Mouse (Mus musculus): ENCODE results near the gene Kpna1. TPM values are rescaled to one million over a fixed set of nuclear protein-coding genes. Genes with fewer than 3 reads are reported as not detected.
"Not testable (repeated sequence)": the region's sequence is repeated elsewhere in the genome, so short reads cannot be mapped to it uniquely, and the experiment has no call there.

Kpna1 gene
- polyA plus RNA-seq, 1 experiment from 2014 or later = 19.5 TPM

GRCm38 (mm10) chr16:36008396-36008795, 29.8 kb downstream of the Kpna1 start:
- ATAC-seq (ENCODE audit: low FRiP score, low TSS enrichment) (no peak), DNase-seq (ENCODE audit: low spot score) (no peak)
- no peak overlapping the region for H3K27ac ChIP-seq (replicated peaks)
- no peak overlapping the region for H3K9ac ChIP-seq (ENCODE audit: low read length)
- 0 out of 2 replicates have a peak, but pooled peaks cover 2% of the 10 kb centered on the region for H3K36me3 ChIP-seq (ENCODE audit: control insufficient read depth, insufficient read depth, low read length)
- WGBS = 86% methylated on average over 3 of the region's 3 CpGs
- H3K4me3 ChIP-seq (ENCODE audit: low read depth, low read length) = no peak overlapping the region
- TF ChIP-seq CTCF (IDR thresholded peaks at IDR 0.05; ENCODE audit: low read depth) = no peak
- TF ChIP-seq EP300 (optimal IDR thresholded peaks at IDR 0.05) = no peak
- H3K27me3 ChIP-seq (ENCODE audit: control insufficient read depth, insufficient read depth, low read length) = no peaks in the 10 kb centered on the region
- no peak overlapping the region for H3K4me2 ChIP-seq (replicated peaks; ENCODE audit: low read depth)
- H3K4me1 ChIP-seq (replicated peaks; ENCODE audit: control insufficient read depth, insufficient read depth) = no peaks in the 10 kb centered on the region
- H3K9me3 ChIP-seq (ENCODE audit: control insufficient read depth, low read length) = no peaks in the 10 kb centered on the region

- no peaks in the 10 kb centered on the region for H3K9me3 ChIP-seq (ENCODE audit: control insufficient read depth, low read length)
- 97% methylated on average over 1 of the region's 1 CpGs for WGBS
- H3K27ac ChIP-seq (replicated peaks) = no peak overlapping the region
- no peak overlapping the region for H3K4me3 ChIP-seq (ENCODE audit: low read depth, low read length)
- no peaks in the 10 kb centered on the region for H3K4me1 ChIP-seq (replicated peaks; ENCODE audit: control insufficient read depth, insufficient read depth)
- no peak overlapping the region for H3K4me2 ChIP-seq (replicated peaks; ENCODE audit: low read depth)
- no peak for ATAC-seq (ENCODE audit: low FRiP score, low TSS enrichment)
- H3K36me3 ChIP-seq (ENCODE audit: control insufficient read depth, insufficient read depth, low read length) = peaks cover 7% of the 10 kb centered on the region; the same call in 1 of the 2 replicates
- TF ChIP-seq CTCF (IDR thresholded peaks at IDR 0.05; ENCODE audit: low read depth) = no peak
- TF ChIP-seq EP300 (optimal IDR thresholded peaks at IDR 0.05) = no peak
- no peak for DNase-seq (ENCODE audit: low spot score)
- H3K9ac ChIP-seq (ENCODE audit: low read length) = no peak overlapping the region
- H3K27me3 ChIP-seq (ENCODE audit: control insufficient read depth, insufficient read depth, low read length) = no peaks in the 10 kb centered on the region
Measured at GRCm38 (mm10) chr16:36016335-36016734, 37.8 kb downstream of the Kpna1 start.

- WGBS = 93% methylated on average over 1 of the region's 2 CpGs
- H3K27me3 ChIP-seq (ENCODE audit: control insufficient read depth, insufficient read depth, low read length); H3K9me3 ChIP-seq (ENCODE audit: control insufficient read depth, low read length); ATAC-seq (ENCODE audit: low FRiP score, low TSS enrichment); H3K4me3 ChIP-seq (ENCODE audit: low read depth, low read length); DNase-seq (ENCODE audit: low spot score); H3K4me1 ChIP-seq (replicated peaks; ENCODE audit: control insufficient read depth, insufficient read depth); H3K27ac ChIP-seq (replicated peaks); H3K4me2 ChIP-seq (replicated peaks; ENCODE audit: low read depth); H3K9ac ChIP-seq (ENCODE audit: low read length): not testable (repeated sequence)
- peaks cover 16% of the 10 kb centered on the region for H3K36me3 ChIP-seq (ENCODE audit: control insufficient read depth, insufficient read depth, low read length)
Measured at GRCm38 (mm10) chr16:36028120-36028519, 49.6 kb downstream of the Kpna1 start.

- H3K4me3 ChIP-seq (ENCODE audit: low read depth, low read length) = peak within 1 kb of the TSS; percentile 62
- peak within 1 kb of the TSS; percentile 87 for H3K27ac ChIP-seq (replicated peaks)
- H3K4me1 ChIP-seq (replicated peaks; ENCODE audit: control insufficient read depth, insufficient read depth) = peaks cover 3% of the 10 kb centered on the region; the same call in 1 of the 2 replicates
- H3K36me3 ChIP-seq (ENCODE audit: control insufficient read depth, insufficient read depth, low read length) = peaks cover 10% of the 10 kb centered on the region
- no peaks in the 10 kb centered on the region for H3K27me3 ChIP-seq (ENCODE audit: control insufficient read depth, insufficient read depth, low read length)
- ATAC-seq (ENCODE audit: low FRiP score, low TSS enrichment) (peak; percentile 98), DNase-seq (ENCODE audit: low spot score) (peak; percentile 92)
- peak within 1 kb of the TSS; percentile 77 for H3K9ac ChIP-seq (ENCODE audit: low read length)
- WGBS = 2% methylated on average over 39 of the region's 39 CpGs
- TF ChIP-seq EP300 (optimal IDR thresholded peaks at IDR 0.05) (no peak), CTCF (IDR thresholded peaks at IDR 0.05; ENCODE audit: low read depth) (0 out of 2 replicates have a peak, but pooled peaks have one; percentile 16)
- no peaks in the 10 kb centered on the region for H3K9me3 ChIP-seq (ENCODE audit: control insufficient read depth, low read length)
- peak within 1 kb of the TSS; percentile 74 for H3K4me2 ChIP-seq (replicated peaks; ENCODE audit: low read depth)
Measured at GRCm38 (mm10) chr16:36040640-36041624, 62.4 kb downstream of the Kpna1 start, which contains the start of gene Wdr5b. TSS of gene Wdr5b (plus strand) at chr16:36041190.

GRCm38 (mm10) chr16:36041625-36042020, 63.1 kb downstream of the Kpna1 start:
- 20% methylated on average over 11 of the region's 11 CpGs for WGBS
- H3K27ac ChIP-seq (replicated peaks) = peak overlapping the region; percentile 87
- ATAC-seq (ENCODE audit: low FRiP score, low TSS enrichment) (no peak), DNase-seq (ENCODE audit: low spot score) (no peak)
- H3K27me3 ChIP-seq (ENCODE audit: control insufficient read depth, insufficient read depth, low read length) = no peaks in the 10 kb centered on the region
- peak overlapping the region; percentile 62 for H3K4me3 ChIP-seq (ENCODE audit: low read depth, low read length)
- peak overlapping the region; percentile 77 for H3K9ac ChIP-seq (ENCODE audit: low read length)
- TF ChIP-seq CTCF (IDR thresholded peaks at IDR 0.05; ENCODE audit: low read depth) (no peak), EP300 (optimal IDR thresholded peaks at IDR 0.05) (no peak)
- peaks cover 15% of the 10 kb centered on the region for H3K36me3 ChIP-seq (ENCODE audit: control insufficient read depth, insufficient read depth, low read length)
- H3K4me2 ChIP-seq (replicated peaks; ENCODE audit: low read depth) = peak overlapping the region; percentile 74
- H3K4me1 ChIP-seq (replicated peaks; ENCODE audit: control insufficient read depth, insufficient read depth) = peaks cover 3% of the 10 kb centered on the region; the same call in 1 of the 2 replicates
- no peaks in the 10 kb centered on the region for H3K9me3 ChIP-seq (ENCODE audit: control insufficient read depth, low read length)

GRCm38 (mm10) chr16:36043073-36043472, 64.5 kb downstream of the Kpna1 start:
- ATAC-seq (ENCODE audit: low FRiP score, low TSS enrichment) = no peak
- WGBS = 93% methylated on average over 10 of the region's 10 CpGs

More at GRCm38 (mm10) chr16:36043073-36043472, 64.5 kb downstream of the Kpna1 start:
- H3K36me3 ChIP-seq (ENCODE audit: control insufficient read depth, insufficient read depth, low read length) = peaks cover 22% of the 10 kb centered on the region
- H3K4me1 ChIP-seq (replicated peaks; ENCODE audit: control insufficient read depth, insufficient read depth) = peaks cover 3% of the 10 kb centered on the region; the same call in 1 of the 2 replicates
- H3K27ac ChIP-seq (replicated peaks) = no peak overlapping the region
- H3K27me3 ChIP-seq (ENCODE audit: control insufficient read depth, insufficient read depth, low read length) = no peaks in the 10 kb centered on the region
- TF ChIP-seq EP300 (optimal IDR thresholded peaks at IDR 0.05) (no peak), CTCF (IDR thresholded peaks at IDR 0.05; ENCODE audit: low read depth) (no peak)
- H3K4me2 ChIP-seq (replicated peaks; ENCODE audit: low read depth) = no peak overlapping the region
- no peak for DNase-seq (ENCODE audit: low spot score)
- H3K4me3 ChIP-seq (ENCODE audit: low read depth, low read length) = no peak overlapping the region
- H3K9ac ChIP-seq (ENCODE audit: low read length) = no peak overlapping the region
- H3K9me3 ChIP-seq (ENCODE audit: control insufficient read depth, low read length) = no peaks in the 10 kb centered on the region
